Mouse (Mus musculus) megakaryocyte, embryonic 14.5 days (primary cell): ENCODE data around the gene Slc16a11.

Experiments
- FLI1 ChIP-seq: IDR thresholded peaks from 2 replicates; pipeline ENCODE4 v1.6.1; 2012; ENCODE audit warnings: low read length, inconsistent platforms, mixed read lengths
- GATA1 ChIP-seq: IDR thresholded peaks from 3 replicates; pipeline ENCODE4 v1.6.1; 2012; ENCODE audit warnings: mixed read lengths, low read length, inconsistent platforms, borderline replicate concordance

- no peak for TF ChIP-seq GATA1
- TF ChIP-seq FLI1: no peak
Observed at GRCm38 (mm10) chr11:70216103-70216502, 3.6 kb downstream of the Slc16a11 start.
